Mouse (Mus musculus) G1E (cell line): ENCODE measurements around the gene Hoxa9. TPM values are rescaled to one million over a fixed set of nuclear protein-coding genes. Genes with fewer than 3 reads are reported as not detected.
A peak's percentile ranks its signal among the peaks of the same experiment; 100 is the strongest.

ENCODE experiments used
- ATAC-seq: 2 replicates; pipeline ENCODE4 v1.8.0; 2016; ENCODE audit warnings: mild to moderate bottlenecking; ENCODE audit not compliant: insufficient number of reproducible peaks, poor library complexity, low FRiP score, severe bottlenecking; ENCODE audit errors: extremely low read depth
- DNase-seq: peaks from one replicate; pipeline ENCODE4 v3.0.0; 2012; ENCODE audit warnings: low spot score
- H3K27me3 ChIP-seq: 2 replicates; pipeline ENCODE4 v1.6.1; 2012; ENCODE audit warnings: mild to moderate bottlenecking, low read length, inconsistent platforms; ENCODE audit not compliant: insufficient read depth
- H3K36me3 ChIP-seq: replicated peaks from 2 replicates; pipeline ENCODE3; 2012; ENCODE audit warnings: mild to moderate bottlenecking, inconsistent platforms
- H3K4me1 ChIP-seq: 2 replicates; pipeline ENCODE4 v1.6.1; 2012; ENCODE audit warnings: low read depth, low read length, inconsistent platforms, mixed read lengths; ENCODE audit not compliant: insufficient read depth
- H3K4me3 ChIP-seq: 2 replicates; pipeline ENCODE4 v1.5.1; 2012; ENCODE audit warnings: low read depth, mild to moderate bottlenecking, inconsistent platforms, low read length, moderate library complexity, mixed read lengths
- H3K9me3 ChIP-seq: replicated peaks from 2 replicates; pipeline ENCODE4 v1.6.1; 2012; ENCODE audit warnings: inconsistent platforms
- CTCF ChIP-seq: IDR thresholded peaks from 2 replicates; pipeline ENCODE4 v1.5.1; 2012; ENCODE audit warnings: low read depth, low read length, inconsistent platforms, mixed read lengths
- GATA1 ChIP-seq: IDR thresholded peaks from 2 replicates; pipeline ENCODE4 v1.6.1; 2012; ENCODE audit warnings: borderline replicate concordance, low read length, inconsistent platforms, mixed read lengths
- GATA2 ChIP-seq: IDR thresholded peaks from 2 replicates; pipeline ENCODE4 v1.6.1; 2012; ENCODE audit warnings: low read depth, low read length, inconsistent platforms, borderline replicate concordance
- POLR2AphosphoS5 ChIP-seq: IDR thresholded peaks from 2 replicates; pipeline ENCODE4 v1.6.1; 2012; ENCODE audit warnings: low read depth, low read length, inconsistent platforms; ENCODE audit not compliant: insufficient replicate concordance
- TAL1 ChIP-seq: conservative IDR thresholded peaks from 2 replicates; pipeline ENCODE4 v1.6.1; 2012; ENCODE audit warnings: low read depth, low read length, inconsistent platforms, mixed read lengths
- polyA plus RNA-seq: library from polyadenylated mRNA; stranded (reverse); fragments of >175 nt; gene quantifications from 2 replicates; pipeline ENCODE4 v1.2.3, GENCODE M21; 2012
- total RNA-seq, 2 experiments: library from RNA; stranded (forward) in 1 of 2; stranded (reverse) in 1 of 2; fragments of 200-1000 nt in 1 of 2; fragments of >200 nt in 1 of 2; fragmentation: Nextera tagmentation in 1 of 2; gene quantifications; 2 replicates each; pipeline ENCODE4 v1.2.3; 2014 to 2017

Hoxa9 gene
- total and polyA plus RNA-seq, 3 experiments: 0.05 TPM; not detected in 2

- peak within 1 kb of the TSS; percentile 62; the same call in 1 of the 2 replicates for H3K4me3 ChIP-seq
- peaks cover 10% of the 10 kb centered on the region for H3K4me1 ChIP-seq
- TF ChIP-seq GATA1: no peak
- no peak for TF ChIP-seq TAL1
- no peak for TF ChIP-seq POLR2AphosphoS5
- TF ChIP-seq CTCF: peak; percentile 83
- no peak for TF ChIP-seq GATA2
- peak; percentile 39 for DNase-seq
- H3K36me3 ChIP-seq: no peaks in the 10 kb centered on the region
- peaks cover 9% of the 10 kb centered on the region for H3K9me3 ChIP-seq
- peak; percentile 60 for ATAC-seq
- peaks cover 51% of the 10 kb centered on the region for H3K27me3 ChIP-seq
These were observed 9.4 kb downstream of the Hoxa9 start, which contains the start of gene Hoxa7 for GRCm38 (mm10) chr6:52221337-52221992. Gene Hoxa7, minus strand, starts transcription at chr6:52221854.

GRCm38 (mm10) chr6:52220865-52221310 lies 10.0 kb downstream of the Hoxa9 start:
- DNase-seq (no peak), ATAC-seq (no peak)
- TF ChIP-seq POLR2AphosphoS5 (no peak), CTCF (no peak)
- Histone ChIP-seq H3K36me3 (no peaks in the 10 kb centered on the region), H3K9me3 (peaks cover 9% of the 10 kb centered on the region), H3K27me3 (peaks cover 50% of the 10 kb centered on the region), H3K4me1 (peaks cover 10% of the 10 kb centered on the region), H3K4me3 (no peak overlapping the region)

GRCm38 (mm10) chr6:52220003-52220864 lies 10.7 kb downstream of the Hoxa9 start:
- Histone ChIP-seq H3K4me3 (no peak overlapping the region), H3K36me3 (no peaks in the 10 kb centered on the region), H3K9me3 (peaks cover 9% of the 10 kb centered on the region), H3K4me1 (peaks cover 10% of the 10 kb centered on the region), H3K27me3 (peaks cover 48% of the 10 kb centered on the region)
- TF ChIP-seq GATA2: no peak
- no peak for TF ChIP-seq POLR2AphosphoS5
- no peak for TF ChIP-seq GATA1
- TF ChIP-seq TAL1: no peak
- TF ChIP-seq CTCF: no peak
- ATAC-seq (no peak), DNase-seq (no peak)

- no peak for DNase-seq
- Histone ChIP-seq H3K4me1 (peaks cover 10% of the 10 kb centered on the region), H3K9me3 (peaks cover 9% of the 10 kb centered on the region), H3K36me3 (no peaks in the 10 kb centered on the region), H3K4me3 (no peak overlapping the region), H3K27me3 (peaks cover 42% of the 10 kb centered on the region)
- ATAC-seq: no peak
- no peak for TF ChIP-seq TAL1
- TF ChIP-seq GATA2: no peak
- TF ChIP-seq CTCF: no peak
- no peak for TF ChIP-seq GATA1
- no peak for TF ChIP-seq POLR2AphosphoS5
These were observed 11.5 kb downstream of the Hoxa9 start for GRCm38 (mm10) chr6:52219234-52219942.

GRCm38 (mm10) chr6:52218643-52219215 lies 12.2 kb downstream of the Hoxa9 start:
- Histone ChIP-seq H3K4me1 (peaks cover 10% of the 10 kb centered on the region), H3K4me3 (no peak overlapping the region), H3K9me3 (peaks cover 9% of the 10 kb centered on the region), H3K27me3 (peaks cover 36% of the 10 kb centered on the region), H3K36me3 (no peaks in the 10 kb centered on the region)
- no peak for DNase-seq
- ATAC-seq: no peak
- TF ChIP-seq GATA2: no peak
- no peak for TF ChIP-seq GATA1
- no peak for TF ChIP-seq CTCF

GRCm38 (mm10) chr6:52217895-52218642 lies 12.8 kb downstream of the Hoxa9 start:
- Histone ChIP-seq H3K27me3 (peaks cover 42% of the 10 kb centered on the region), H3K9me3 (peaks cover 9% of the 10 kb centered on the region), H3K4me3 (no peak overlapping the region), H3K36me3 (no peaks in the 10 kb centered on the region), H3K4me1 (peaks cover 10% of the 10 kb centered on the region)
- TF ChIP-seq GATA1 (no peak), POLR2AphosphoS5 (no peak), TAL1 (no peak), GATA2 (no peak), CTCF (no peak)
- no peak for DNase-seq
- ATAC-seq: no peak
